Mouse (Mus musculus) cerebellum, adult 11 months (tissue): Measurements from ENCODE around the gene Tceal9.

Source experiments
- DNase-seq: peaks from one replicate; pipeline ENCODE4 v3.0.0; 2022

Gene Tceal9

DNA sequence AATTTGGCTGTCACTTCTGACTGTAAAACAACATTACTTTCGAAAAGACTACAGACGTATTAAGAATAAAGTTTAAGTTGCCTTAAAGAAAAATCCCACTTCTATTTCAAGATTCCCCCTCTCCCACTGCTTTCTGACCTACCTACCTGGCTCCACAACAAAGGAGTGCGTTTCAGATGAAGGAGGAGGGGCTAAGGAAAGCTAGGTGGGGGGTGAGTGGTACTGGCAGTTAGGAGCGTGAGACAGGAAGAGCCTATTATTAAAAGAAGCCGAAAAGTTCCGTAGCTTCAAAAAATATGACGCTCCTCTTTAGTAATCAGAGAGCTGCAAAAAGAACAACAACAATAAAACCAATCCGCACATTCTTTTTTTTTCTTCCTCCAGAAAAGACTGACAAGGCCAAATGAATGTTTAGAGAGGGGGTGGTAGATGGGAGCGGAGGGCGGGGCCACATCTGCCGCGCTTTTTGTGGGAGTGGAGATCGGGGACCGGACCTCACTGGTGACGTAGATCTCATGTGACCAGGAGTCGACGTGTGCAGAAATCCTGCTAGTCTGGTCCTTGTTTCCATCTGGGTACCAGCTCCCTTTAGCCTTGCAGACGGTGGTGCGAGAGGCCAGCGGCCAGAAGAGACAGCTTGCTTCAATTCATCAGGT is at the start of gene Tceal9:
Gene Tceal9 (plus strand): TSS at position 506 of the 656 bp plus-strand sequence.
- DNase-seq, result peak; percentile 66

DNA sequence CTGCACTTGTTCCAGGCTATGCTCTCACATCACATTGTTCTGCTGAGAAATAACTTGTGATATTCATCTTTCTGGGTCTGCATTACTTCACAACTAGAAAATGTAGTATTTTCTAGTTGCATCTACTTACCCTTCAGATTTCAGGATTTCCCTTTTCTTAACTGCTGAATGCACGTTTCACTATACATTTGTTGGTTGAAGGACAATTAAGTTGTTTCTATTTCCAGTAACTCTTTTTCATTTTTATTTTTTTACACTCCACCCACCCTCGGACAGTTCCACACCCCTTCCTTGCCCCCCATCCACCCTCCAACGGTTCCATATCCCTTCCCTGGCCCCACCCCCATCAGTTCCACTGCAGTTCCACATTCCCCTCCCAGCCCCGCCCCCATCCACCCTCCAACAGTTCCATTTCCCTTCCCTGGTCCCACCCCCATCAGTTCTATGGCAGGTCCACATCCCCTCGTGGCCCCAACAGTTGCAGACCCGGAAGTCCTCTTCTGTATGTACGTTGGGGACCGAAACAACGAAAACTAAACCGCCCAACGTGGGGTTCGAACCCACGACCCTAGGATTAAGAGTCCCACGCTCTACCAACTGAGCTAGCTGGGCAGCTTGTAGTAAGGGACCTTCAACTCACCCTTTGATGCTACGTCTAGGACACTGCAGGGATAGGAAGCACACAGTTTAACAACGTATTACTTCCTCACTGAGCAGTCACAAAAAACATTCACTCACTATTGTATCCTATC is 49.5 kb upstream of the Tceal9 start:
- no peak for DNase-seq

DNA sequence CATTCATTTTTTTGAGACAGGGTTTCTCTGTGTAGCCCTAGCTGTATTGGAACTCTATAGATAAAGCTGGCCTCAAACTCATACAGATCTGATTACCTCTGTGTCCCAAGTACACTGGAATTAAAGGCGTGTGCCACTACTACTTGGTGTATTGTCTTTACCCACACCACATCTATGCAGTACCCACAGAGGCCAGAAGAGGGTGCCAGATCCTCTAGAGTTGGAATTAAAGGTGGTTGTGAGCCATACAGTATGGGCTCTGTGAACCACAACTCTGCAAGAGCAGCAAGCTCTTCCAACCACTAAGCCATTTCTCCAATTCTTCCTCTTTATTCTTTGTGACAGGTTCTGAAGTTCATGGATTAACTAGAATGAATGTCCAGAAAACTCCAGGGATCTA is 48.0 kb upstream of the Tceal9 start:
- DNase-seq, result no peak

DNA sequence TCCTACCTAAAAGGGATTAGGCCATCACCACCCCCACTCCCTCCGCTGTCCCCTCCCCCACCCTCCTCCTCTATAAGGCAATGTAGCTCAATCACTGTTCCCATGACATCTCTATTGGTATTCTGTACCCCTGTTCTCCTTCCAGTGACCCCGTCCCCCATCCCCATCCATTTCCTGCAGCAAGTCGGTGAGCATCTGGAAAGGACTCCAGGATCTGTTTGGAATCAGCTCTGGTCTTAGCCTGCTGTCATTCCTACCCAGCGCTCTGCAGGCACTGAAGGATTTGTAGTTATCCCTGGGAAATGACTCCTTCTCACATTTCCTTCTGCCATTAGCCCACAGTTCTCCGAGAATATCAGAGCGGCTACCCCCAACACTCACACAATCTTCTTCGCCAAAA is 41.6 kb upstream of the Tceal9 start:
- DNase-seq, result no peak

DNA sequence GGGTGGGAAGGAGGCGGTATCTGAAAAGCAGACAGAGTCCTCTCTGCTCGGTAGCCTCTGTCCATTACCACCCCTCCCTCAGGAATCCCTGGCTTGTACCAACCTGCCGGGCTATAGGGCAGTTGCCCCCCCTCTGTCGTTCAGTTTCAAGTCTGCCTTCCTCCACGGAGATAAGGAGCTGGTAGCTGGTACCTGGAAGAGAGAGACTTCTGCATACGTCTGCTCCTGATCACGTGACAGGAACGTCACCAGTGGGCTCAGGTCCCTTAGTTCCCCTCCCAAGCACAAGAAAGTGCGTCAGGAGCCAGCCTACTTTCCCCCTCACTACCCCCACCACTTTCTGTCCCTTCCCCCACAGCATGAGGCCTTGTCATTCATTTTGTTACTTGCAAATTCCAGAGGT is 41.2 kb upstream of the Tceal9 start, which contains the start of gene Tceal5:
Gene Tceal5 (minus strand): TSS at position 213 of the 403 bp plus-strand sequence.
- DNase-seq, result peak; percentile 50

DNA sequence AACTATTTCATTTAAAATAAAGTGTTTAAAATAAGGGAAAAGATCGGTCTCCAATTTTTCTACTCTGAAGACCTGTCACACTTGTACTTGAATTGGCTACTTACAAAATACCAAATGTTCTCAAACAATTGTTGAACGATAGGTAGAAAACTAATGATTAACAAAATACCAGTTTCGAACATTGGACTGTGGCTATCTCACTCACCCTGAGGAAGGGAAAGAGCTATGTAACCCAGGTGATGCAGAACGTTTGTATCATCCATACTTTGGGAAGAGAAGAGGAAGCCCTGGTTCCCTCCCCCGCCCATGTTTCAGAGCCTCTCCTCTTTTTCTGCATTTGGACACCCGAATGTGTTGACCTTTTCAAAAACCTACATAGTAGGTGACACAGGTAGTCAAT is 40.5 kb upstream of the Tceal9 start:
- no peak for DNase-seq

DNA sequence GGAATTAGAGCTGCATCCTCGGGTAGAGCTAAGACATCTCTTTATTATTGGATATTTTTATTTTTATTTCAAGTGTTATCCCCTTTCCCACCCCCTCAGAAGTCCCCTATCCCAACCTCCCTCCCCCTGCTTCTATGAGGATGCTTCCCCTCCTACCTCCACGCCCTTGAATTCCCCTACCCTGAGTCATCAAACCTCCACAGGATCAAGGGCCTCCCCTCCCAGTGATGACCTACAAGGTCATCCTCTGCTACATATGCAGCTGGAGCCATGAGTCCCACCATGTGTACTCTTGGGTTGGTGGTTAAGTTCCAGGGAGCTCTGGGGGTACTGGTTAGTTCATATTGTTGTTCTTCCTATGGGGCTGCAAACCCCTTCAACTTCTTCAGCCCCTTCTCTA is 31.5 kb upstream of the Tceal9 start:
- no peak for DNase-seq

DNA sequence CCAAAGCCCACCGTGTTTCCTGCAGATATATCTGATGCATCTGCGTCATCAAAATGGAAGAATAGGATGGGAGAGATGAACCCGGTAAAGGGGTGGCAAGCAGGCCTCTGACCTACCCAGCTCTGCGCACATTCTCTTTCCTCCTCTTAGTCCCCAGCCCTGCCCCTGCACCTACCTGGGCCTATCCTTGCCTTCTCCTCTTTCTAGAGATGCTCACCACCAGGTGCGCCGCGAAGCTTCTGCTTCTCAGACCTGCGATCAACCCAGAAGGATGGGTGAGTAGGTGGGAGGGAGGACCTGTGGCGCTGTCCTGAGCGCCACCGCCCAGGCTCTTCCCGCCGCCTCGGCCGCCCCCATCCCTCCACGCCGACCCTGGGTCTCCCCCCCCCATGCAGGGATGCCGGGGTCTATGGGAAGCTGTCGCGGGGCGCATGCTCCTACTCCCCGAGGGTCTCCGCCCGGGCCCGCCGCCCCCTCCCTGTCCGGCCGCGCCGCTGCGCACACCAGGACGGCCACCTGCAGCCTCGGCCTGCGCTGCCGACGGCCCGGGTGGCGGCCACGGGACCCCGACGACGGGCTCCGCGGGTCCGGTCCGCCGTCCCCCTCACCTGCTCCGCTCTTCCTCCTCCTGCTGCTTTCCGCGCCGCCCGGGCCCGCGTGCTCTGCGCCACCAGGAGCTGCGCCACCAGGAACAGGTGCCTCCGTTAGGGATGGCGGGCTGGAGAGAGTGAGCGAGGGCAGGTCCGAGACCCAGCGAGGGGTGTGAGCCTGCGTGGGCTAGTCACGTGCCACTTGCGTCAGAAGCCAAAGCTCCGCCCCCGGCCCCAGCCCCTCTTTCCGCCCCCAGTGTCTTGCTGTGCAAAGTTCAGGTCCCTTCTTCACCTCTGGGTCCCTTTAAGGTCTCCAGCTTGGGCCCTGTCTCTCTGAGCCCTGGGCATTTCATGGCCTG is 29.9 kb upstream of the Tceal9 start, which contains the start of the genes Tceal7 and Bex1:
Gene Tceal7 (plus strand): TSS at position 51 of the 949 bp plus-strand sequence.
Gene Bex1 (minus strand): TSS at position 785 of the 949 bp plus-strand sequence.
- DNase-seq, result peak; percentile 13

DNA sequence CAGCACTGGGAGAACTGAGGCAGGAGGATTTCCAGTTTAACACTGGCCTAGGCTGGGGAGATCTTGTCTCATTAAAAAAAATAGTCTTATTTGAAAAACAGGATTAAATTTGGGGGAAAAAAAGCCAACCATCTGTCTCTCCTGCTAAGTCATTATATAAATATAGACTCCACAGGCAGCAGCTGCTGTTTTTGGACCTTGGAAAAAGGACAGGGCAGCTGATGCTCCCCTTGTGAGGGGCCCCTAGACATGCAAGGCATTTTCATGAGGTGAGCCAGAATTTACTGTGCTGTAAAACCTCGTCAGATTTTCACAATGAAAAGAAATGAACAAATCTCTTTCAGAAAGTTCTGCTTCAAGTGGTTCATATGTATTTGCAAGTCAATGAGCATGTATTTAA is 28.6 kb upstream of the Tceal9 start:
- DNase-seq, result no peak

DNA sequence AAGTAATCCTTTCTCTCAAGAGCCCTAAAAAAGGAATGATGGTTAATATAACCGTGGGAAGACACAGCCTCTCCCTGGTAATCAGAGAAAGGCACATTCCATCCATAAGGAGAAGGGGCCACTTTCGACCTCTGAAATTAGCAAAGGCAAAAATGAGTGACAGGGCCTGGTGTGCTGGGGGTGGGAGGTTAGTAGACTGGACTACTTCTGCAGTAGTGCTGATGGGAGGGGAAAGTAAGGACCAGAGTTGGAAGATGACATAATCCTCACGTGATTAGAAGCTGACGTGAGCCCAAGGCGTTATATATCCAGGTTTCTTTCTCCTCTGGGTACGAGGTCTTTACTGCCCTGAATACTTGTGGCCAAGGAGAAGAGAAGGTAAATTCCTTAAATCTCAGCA is 21.2 kb upstream of the Tceal9 start:
- no peak for DNase-seq

DNA sequence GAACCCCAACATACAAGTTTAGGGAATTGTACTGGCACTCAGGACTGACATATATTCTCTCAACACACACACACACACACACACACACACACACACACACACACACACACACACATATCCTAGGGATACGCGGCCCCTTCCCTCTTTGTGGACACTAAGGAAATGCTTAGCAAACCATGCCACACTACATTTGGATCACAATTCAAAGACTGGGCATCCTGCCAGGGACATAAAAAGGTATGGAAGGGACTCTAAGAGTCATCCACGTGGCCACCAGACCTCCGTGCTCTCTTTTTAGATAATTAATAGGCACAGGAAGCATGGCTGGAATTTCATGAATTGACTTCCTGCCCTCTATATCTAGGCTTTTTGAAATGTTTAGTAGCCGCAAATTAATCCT is 17.1 kb upstream of the Tceal9 start:
- no peak for DNase-seq

DNA sequence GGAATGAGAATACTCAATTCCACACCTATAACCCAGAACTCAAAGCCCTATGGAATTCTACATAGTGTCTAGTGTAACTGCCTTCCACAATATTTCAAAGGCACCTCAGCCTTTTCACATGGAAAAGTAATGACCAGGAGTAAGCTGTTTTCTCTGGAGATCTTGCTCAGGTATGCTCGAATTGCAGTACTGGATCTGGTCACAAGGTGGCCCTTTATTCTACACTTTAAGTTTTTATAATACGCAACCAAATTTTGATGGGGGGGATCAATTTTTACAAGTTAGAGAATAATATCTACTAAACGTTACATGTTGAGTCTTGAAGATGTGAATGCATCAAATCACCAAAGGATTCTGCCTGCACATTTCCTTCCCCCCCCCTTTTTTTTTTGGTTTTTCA is 6.8 kb upstream of the Tceal9 start:
- DNase-seq, result no peak

DNA sequence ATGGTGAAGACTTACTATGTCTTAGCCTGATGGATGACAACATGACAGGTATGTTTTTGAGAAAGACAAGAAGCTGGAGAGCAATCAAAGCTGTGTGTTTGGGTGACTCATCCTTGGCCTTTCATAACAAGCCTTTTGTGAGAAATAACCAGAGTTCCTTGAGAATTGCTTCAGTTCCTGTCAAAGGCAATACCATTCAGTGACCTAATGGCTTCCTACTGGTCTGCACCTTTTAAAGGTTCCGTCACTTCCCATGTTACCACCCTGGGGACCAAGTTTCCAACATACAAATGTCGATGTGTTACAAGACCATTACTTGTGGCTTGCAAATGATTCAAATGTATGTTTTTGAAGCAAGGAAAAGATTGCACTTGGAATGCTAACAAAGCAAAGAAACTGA is 1.7 kb upstream of the Tceal9 start:
- DNase-seq, result no peak

DNA sequence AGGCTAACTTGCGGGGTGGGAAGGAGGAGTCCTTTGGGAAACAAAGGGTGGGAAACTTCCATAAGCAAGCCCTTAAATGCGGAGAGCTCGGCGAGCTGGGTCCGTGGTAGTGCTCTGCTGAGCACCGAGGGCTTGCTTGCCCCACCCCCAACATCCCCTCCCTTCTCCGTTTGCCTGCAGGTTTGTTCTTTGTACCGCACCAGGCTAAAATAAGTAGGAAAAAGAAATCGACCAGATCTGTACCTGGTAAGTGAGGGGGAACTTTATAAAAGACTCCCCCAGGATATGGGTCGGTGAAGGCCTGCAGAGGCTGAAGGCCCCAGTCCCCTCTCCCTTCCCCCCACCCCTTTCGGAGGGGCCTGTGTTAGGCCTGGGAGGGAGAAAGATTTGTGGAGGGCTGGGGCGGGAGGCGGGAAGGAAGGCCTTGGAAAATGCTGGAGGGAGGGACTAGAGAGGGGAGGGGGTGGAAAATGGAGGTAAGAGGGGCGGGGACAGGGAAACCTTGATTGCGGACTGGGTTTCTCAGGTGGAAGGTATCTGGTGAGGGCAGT is 717 bp downstream of the Tceal9 start:
- peak; percentile 15 for DNase-seq

DNA sequence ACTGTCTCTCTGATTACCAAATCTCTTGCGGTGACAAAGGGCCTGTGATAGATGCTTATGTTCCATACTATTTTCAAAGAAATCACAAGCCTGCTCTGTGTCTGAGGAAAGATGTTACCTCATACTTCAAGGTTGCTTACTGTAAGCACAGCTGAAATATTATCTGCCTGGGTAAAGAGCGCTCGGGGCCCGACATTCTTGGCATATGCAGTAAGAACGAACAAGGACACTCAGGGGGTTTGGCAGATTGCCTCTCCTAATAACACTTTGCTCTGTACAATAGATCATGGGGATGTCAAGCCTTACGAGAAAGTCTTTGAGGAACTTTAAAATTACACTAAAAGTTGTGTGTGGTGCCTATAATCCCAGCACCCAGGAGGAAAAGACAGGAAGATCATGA is 3.9 kb downstream of the Tceal9 start:
- DNase-seq, result no peak

DNA sequence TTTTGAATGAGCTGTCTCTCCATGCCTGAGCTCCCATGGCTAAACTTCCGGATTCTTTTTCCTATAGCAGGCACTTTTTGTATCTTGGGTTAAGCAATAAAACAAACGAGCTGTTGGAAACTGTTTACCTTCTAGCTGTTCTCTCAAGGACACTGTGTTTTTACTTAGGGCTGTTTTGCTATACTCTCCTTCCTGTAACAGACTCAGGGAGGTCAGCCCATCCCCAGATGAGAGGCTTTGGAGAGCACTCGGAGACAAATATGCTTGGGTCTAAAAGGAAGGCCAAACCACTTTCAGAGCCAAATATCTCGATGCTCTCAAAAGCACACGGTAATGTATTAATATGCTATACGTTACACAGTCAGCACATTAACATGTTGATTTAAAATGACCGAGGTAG is 4.8 kb downstream of the Tceal9 start:
- no peak for DNase-seq

DNA sequence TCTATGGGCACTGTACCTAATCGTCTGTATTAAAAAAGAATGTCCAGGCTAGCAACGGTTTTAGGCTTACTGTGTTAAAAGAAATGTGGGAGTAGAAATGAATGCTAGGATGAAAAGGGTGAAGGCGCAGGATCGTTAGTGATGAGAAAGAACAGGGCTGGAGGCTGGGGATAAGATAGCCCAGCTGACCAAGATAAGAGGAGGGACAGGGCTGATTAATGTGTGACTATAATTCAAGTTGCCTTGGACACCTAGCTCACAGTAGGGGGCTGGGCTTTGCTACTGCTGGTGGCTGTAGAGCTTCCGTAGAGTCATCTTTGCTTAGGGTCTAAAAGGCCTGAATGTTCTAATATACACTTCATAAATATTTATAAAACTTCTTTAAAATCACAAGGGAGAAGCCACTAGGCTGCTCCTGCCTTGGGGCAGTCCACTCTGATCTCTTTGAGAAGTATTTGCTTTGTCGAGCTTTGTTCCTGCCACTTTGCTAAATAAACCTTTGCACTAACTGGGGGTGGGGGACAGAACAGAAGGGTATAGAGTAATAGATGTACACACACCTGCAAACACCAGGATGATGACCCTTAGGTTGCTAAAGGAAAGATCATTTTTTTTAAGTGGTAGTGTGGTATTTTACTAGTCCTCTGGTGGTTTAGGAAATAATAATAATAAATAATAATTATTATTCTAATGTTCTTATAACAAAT is 7.3 kb downstream of the Tceal9 start:
- no peak for DNase-seq

DNA sequence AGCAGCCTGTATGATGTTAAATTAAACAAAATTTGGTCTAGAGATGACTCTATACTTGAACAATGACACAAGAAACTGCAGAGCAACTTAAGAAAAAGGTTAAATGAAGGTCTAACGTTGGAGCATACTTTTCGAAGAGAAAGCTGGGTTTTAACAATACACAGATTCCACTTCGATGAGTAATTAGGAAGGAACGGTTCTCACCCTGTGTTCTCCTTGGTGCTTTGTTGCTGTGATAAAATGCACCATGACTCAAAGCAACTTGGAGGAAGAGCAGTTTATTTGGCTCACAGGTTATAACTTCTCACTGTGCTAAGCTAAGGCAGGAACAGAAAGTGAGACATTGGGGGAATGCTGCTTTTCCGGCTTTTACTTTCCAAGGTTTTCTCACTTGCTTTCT is 22.8 kb downstream of the Tceal9 start:
- no peak for DNase-seq

DNA sequence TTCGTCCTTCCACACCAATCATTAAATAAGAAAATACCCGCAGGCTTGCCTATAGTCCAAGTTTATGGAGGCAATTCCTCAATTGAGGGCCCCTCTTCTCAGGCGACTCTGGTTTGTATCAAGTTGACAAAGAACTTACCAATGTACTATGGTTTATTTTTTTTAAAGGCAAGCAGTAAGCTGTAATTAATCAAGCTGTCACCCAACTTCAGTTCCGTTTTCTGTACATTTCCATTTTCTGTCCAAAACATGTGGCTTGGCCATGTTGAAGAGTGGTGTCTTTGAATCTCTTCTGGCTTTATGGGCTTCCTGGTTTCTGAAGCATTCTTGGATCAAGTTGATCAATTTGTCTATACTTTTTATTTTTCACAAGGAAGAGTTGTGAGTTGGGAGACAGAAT is 23.3 kb downstream of the Tceal9 start:
- DNase-seq, result no peak

DNA sequence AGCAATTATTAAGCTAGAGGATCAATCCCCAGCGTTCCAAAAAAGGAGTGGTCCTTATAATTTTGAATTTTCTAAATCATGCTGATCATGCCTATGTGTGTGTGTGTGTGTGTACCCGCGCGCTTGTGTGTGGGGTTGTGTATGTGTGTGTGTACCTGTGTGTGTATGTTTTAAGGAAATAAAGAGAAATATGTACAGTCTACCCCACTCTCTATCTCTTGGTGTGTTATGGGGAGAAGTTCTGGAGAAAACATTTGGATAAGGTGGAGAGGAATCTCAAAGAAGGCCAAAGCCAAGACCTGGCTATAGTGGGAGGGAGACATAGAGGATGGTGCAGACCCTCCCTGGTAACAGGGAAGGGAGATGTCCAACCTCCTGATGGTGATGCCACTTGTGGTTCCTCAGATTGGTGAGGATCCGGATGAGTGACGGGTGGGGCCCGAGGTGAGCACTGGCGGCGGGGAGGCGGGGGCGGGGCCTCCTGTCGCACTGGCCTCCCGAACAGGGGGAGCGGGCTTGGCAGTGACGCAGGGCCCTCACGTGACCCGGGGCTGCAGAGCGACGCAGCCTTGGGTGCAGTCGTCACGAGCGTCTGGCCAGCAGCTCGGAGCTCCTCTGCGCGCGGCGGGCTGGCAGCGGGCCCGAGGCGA is 25.0 kb downstream of the Tceal9 start, which contains the start of gene Bex3:
Gene Bex3 (plus strand): TSS at position 511 of the 650 bp plus-strand sequence.
- peak; percentile 78 for DNase-seq

DNA sequence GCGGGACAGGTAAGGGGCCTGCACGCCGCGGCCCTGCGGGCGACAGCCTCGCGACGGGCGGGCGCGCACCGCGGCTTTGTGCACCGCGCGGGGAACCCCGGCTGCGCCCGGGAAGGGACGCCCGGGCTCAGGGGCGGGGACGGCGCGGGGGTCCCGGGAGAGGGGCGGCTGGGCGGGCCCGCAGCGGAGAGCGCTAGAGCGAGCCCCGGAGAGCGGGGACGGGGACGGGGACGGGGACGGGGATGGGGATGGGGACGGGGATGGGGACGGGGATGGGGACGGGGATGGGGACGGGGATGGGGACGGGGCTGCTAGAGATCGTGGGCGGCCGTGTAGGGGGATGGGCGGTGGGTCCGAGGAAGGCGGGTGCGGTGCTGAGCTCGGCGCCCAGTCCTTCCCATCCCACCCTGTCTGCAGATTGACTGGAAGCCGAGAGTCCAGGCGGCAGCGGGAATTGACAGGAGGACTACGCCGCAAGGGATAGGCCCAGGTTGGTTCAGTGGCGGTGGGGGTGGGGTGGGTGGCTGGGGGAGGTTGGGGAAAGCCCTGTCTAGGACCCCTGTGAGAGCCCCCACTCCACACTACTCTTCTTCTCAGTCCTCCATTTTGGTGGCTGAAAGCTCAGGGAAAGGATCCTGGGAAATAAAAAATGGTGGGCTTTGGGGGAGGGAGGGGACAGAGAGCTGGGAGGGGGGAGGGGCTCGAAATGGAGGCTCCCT is 25.7 kb downstream of the Tceal9 start:
- peak; percentile 25 for DNase-seq
